Mouse (Mus musculus) left cerebral cortex, postnatal 25 days (tissue): ENCODE measurements around the gene Tns4. TPM values are rescaled to one million over a fixed set of nuclear protein-coding genes. Genes with fewer than 3 reads are reported as not detected.

Experiments used
- DNase-seq, 2 experiments: peaks; one replicate each; pipeline ENCODE4 v3.0.0; 2022; ENCODE audit warnings: low spot score in 2 of 2, mixed read lengths in 1 of 2
- intact Hi-C: fragments of 180-260 bp; cut with DNase I; formaldehyde crosslinking; loops from one replicate; pipeline ENCODE4 v1.15.1; 2025
- total RNA-seq, 2 experiments: library from RNA; stranded (reverse); gene quantifications; 2 replicates each; pipeline ENCODE4 v1.2.3; 2021

The Tns4 gene
- total RNA-seq, 2 experiments from 2014 or later = 0.21 to 0.64 TPM

- DNase-seq = no peak
- intact Hi-C loops = no loop called here
These were observed 23.8 kb downstream of the Tns4 start for GRCm38 (mm10) chr11:99065353-99065752.

DNA sequence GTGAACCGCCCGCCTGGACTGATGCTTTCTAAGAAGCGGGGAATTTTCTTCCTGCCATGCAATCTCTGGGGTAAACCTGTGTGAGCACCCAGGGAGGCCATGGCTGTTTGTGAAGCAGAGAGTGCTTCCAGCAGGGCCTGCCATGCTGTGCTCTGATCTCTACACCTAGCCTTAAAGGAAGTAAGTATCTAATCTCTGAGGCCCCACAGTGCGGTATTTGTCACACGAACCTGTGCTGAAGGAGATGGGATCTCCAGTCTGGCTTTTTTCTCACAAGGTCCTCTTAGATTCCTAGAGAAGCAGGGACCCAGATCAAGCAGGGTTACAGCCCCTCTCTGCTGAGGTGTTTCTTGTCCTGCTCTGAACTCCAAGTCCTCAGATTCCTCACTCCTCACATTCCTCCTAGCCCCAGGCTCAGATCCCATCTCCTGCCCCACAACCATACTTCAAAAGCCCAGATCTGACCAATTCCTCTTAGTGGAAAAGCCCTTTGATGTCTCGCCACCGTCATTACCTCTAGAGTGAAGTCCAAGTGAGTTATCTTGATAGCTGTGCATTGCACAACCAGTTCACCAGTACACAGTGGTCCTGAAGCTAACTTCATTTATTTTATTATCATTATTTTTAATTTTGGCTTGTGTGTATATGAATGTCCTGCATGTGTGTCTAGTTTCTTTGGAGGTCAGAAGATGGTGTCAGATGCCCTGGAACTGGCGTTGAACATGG, 25.5 kb downstream of the Tns4 start:
- intact Hi-C loops = no loop called here

DNA sequence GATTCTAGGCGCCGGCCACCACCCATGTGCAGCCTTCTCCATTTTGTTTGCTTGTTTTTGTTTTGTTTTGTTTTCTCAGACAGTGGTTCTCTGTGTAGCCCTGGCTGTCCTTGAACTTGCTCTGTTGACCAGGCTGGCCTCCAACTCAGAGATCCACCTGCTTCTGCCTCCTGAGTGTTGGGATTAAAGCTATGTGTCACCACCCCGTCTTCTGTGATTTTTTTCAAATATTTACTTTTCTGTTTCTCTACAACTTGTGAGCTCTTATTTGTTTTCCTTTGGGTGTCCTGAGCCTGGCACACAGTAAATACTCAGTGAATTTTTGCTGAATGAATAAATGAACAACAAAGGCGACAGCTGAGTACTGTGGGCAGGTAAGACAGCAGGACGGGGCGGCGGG, 26.4 kb downstream of the Tns4 start:
- intact Hi-C loops = no loop called here

More for the DNA sequence above, 25.5 kb downstream of the Tns4 start:
- no peak for DNase-seq

GRCm38 (mm10) chr11:99060435-99060834, 28.7 kb downstream of the Tns4 start:
- DNase-seq = no peak
- intact Hi-C loops = no loop called here

More for the DNA sequence above, 26.4 kb downstream of the Tns4 start:
- no peak for DNase-seq

DNA sequence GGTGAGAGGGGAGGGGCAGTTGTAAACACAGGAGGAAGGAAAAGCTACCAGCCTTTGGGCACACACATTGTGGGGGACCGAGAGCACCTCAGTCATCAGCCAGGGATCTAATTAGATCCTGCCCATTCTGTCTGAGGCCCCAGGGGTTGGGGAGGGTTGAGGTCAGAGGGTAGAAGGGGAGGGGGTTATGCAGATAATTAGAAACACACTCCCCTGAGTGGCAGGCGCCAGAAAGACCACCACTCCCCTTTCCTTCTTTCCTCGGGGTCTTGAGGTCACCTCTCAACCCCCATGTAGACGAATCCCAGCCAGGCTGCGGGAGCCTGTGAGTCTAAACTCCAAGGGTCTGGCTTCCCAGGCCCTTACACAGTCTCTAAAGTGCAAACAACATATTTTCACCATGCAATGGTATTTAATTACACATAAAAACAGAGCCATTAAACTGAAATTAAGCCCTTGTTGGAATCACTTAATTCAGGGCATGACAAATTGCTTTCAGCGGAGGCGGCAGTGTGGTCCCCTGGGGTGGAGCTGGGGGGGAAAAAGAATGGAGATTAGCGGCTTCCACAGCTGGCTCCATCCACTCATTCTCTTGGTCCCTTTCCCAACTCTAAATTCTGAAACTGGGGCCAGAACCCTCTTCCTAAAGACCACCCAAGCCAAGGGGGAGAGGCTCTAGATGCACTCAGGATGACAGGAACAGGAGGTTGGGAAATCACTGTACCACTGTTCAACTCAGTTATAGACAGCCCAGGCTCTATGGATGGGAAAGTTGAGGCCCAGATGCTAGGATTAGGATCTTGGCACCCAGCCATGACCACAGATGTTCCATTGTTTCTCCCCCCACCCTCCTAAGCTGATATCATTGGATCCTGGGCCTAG, 33.3 kb downstream of the Tns4 start:
- no peak for DNase-seq
- intact Hi-C loops = no loop called here

GRCm38 (mm10) chr11:99055143-99055542, 34.0 kb downstream of the Tns4 start:
- no peak for DNase-seq
- intact Hi-C loops = no loop called here

- DNase-seq = peak in 1 of 2 experiments; percentile 71
- intact Hi-C loops = no loop called here
These were observed 41.5 kb downstream of the Tns4 start for GRCm38 (mm10) chr11:99047643-99048042.

- intact Hi-C loops = no loop called here
- no peak for DNase-seq
These were observed 42.0 kb downstream of the Tns4 start for GRCm38 (mm10) chr11:99047120-99047519.

- no peak for DNase-seq
- intact Hi-C loops = no loop called here
These were observed 43.8 kb downstream of the Tns4 start for GRCm38 (mm10) chr11:99045159-99045889.

- DNase-seq = no peak
- intact Hi-C loops = no loop called here
These were observed 44.8 kb downstream of the Tns4 start for GRCm38 (mm10) chr11:99044306-99044705.

DNA sequence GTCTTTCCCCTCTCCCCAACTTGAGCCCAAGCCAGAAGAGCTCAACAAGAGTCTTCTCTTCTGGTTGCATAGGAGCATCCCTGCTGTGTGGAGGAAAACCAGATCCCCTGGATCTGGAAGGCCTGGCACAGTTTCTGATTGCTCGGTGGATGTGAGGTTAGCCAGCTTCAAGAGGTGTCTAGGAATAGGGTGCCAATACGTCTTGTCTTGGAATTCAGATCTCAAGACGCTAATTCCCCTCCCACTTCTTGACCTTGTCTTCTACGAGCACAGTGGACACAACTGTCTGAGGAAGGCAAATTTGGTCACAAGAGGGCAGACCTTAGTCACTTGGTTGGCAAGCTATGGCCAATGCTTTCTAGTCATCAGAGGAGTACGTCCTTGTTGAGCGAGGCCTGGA, 45.5 kb downstream of the Tns4 start:
- intact Hi-C loops = no loop called here
- DNase-seq = no peak

GRCm38 (mm10) chr11:99042834-99043431, 46.2 kb downstream of the Tns4 start:
- intact Hi-C loops = no loop called here
- no peak for DNase-seq

- peak in 1 of 2 experiments; percentile 11 for DNase-seq
- intact Hi-C loops = no loop called here
These were observed 47.0 kb downstream of the Tns4 start for GRCm38 (mm10) chr11:99041841-99042780.

DNA sequence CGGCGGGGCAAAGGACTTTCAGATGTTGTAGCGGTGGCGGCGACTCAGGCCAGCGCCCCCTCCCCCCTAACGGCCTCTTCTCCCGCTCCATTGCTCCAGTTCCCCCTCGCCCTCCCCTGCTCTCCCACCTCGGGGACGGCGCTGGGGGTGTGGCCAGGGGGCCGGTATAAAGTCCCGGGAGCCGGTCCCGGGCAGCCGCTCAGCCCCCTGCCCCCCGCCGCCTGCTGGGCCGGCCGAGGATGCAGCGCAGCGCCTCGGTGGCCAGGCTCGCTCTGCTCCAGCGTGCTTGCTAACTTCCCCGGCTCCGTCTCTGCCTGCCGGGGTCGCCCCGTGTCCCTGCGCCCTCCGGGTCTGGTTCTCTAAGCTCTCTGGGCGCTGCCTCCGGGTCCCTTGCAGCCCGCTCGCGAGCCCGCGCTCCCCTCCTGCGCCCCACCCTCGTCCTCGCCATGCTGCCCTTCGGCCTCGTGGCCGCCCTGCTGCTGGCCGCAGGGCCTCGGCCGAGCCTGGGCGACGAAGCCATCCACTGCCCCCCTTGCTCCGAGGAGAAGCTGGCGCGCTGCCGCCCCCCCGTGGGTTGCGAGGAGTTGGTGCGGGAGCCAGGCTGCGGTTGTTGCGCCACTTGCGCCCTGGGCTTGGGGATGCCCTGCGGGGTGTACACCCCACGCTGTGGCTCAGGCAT, 47.9 kb downstream of the Tns4 start, which contains the start of gene Igfbp4:
TSS of gene Igfbp4 (plus strand) at position 194 of the 679 bp plus-strand sequence.
- intact Hi-C loops = no loop called here
- DNase-seq = peak; percentile 29 to 33

GRCm38 (mm10) chr11:99040346-99040974, 48.6 kb downstream of the Tns4 start:
- intact Hi-C loops = loop anchor here (1.0 kb wide), 1 partner anchor 110 kb away; no protein-coding TSS in a partner anchor

DNA sequence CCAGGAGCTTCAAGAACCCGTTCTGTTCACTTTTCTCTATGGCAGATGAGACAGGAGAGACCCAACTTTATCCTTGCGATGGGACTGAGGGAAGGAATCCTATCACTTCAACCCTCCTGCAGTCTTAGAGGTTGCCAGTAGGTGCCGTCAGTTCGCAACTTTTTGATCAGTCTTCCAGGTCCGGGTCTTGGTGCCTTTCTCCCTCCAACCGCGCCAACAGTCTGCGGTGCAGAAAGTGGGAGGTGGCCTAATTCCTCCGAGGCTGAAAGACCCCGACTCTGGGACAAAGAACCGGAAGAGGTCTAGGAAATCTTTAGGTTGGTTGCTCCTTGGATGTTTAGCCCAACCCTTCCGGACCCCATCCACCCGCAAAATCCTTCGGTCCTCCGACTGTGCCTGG, 49.3 kb downstream of the Tns4 start:
- intact Hi-C loops = loop anchor here (1.0 to 5.0 kb wide), 4 partner anchors 57 to 117 kb away; partner anchors contain the start of gene Gjd3
- peak; percentile 74 to 86 for DNase-seq

More at GRCm38 (mm10) chr11:99040346-99040974, 48.6 kb downstream of the Tns4 start:
- DNase-seq = peak in 1 of 2 experiments; percentile 57

GRCm38 (mm10) chr11:99036254-99036653, 52.9 kb downstream of the Tns4 start:
- DNase-seq = no peak
- intact Hi-C loops = loop anchor here (5.0 kb wide), 2 partner anchors 54 to 114 kb away; partner anchors contain the start of gene Gjd3
